Mouse (Mus musculus) bone marrow, adult 2 months (tissue): ENCODE results near the gene Pax4.

ENCODE experiments used
- CTCF ChIP-seq: fragments of 200-500 bp; IDR thresholded peaks from 2 replicates; pipeline ENCODE4 v1.5.1; 2011; ENCODE audit warnings: low read length, control low read depth; ENCODE audit not compliant: control insufficient read depth, insufficient read depth
- POLR2A ChIP-seq: fragments of 200-500 bp; IDR thresholded peaks from 2 replicates; pipeline ENCODE4 v1.6.1; 2011; ENCODE audit warnings: low read depth, mild to moderate bottlenecking, control low read depth, low read length, borderline replicate concordance; ENCODE audit not compliant: control insufficient read depth

- TF ChIP-seq CTCF (no peak), POLR2A (no peak)
Observed at GRCm38 (mm10) chr6:28474211-28474610, 25.1 kb upstream of the Pax4 start.
